Mouse (Mus musculus) heart, embryonic 11.5 days (tissue): ENCODE data around the gene Armc8. TPM values are rescaled to one million over a fixed set of nuclear protein-coding genes. Genes with fewer than 3 reads are reported as not detected.
A peak's percentile ranks its signal among the peaks of the same experiment; 100 is the strongest.

Experiments
- ATAC-seq: fragments of 200-750 bp; cut with Nextera tagmentation; replicated peaks from 2 replicates; pipeline ENCODE4 v1.8.0; 2017; ENCODE audit warnings: moderate library complexity; ENCODE audit not compliant: insufficient number of reproducible peaks, low FRiP score, low TSS enrichment
- H3K27ac ChIP-seq: fragments of 300-500 bp; sonication (generic); 2 replicates; pipeline ENCODE4 v1.5.1; 2014; ENCODE audit warnings: mild to moderate bottlenecking, low read depth, low read length
- H3K27me3 ChIP-seq: fragments of 300-500 bp; sonication (generic); 2 replicates; pipeline ENCODE4 v1.6.1; 2014; ENCODE audit warnings: mild to moderate bottlenecking, low read length, mixed read lengths; ENCODE audit not compliant: control insufficient read depth, insufficient read depth
- H3K36me3 ChIP-seq: fragments of 300-500 bp; sonication (generic); 2 replicates; pipeline ENCODE4 v1.6.1; 2014; ENCODE audit warnings: mild to moderate bottlenecking, low read length, moderate library complexity, mixed read lengths; ENCODE audit not compliant: control insufficient read depth, insufficient read depth
- H3K4me1 ChIP-seq: fragments of 300-500 bp; sonication (generic); 2 replicates; pipeline ENCODE4 v1.6.1; 2014; ENCODE audit warnings: low read length; ENCODE audit not compliant: control insufficient read depth, insufficient read depth
- H3K4me2 ChIP-seq: fragments of 300-500 bp; sonication (generic); 2 replicates; pipeline ENCODE4 v1.6.1; 2014; ENCODE audit warnings: mild to moderate bottlenecking, moderate library complexity
- H3K4me3 ChIP-seq: fragments of 300-500 bp; sonication (generic); 2 replicates; pipeline ENCODE4 v1.5.1; 2014; ENCODE audit warnings: low read depth, low read length
- H3K9ac ChIP-seq: fragments of 300-500 bp; sonication (generic); 2 replicates; pipeline ENCODE4 v1.6.1; 2014; ENCODE audit warnings: mild to moderate bottlenecking, low read depth, low read length, moderate library complexity
- H3K9me3 ChIP-seq: fragments of 300-500 bp; sonication (generic); replicated peaks from 2 replicates; pipeline ENCODE4 v1.6.1; 2016; ENCODE audit warnings: low read length; ENCODE audit not compliant: control insufficient read depth
- whole genome bisulfite sequencing: fragments of 180-500 bp; shearing (Covaris S2); extraction: QIAGEN DNeasy Blood & Tissue Kit; methylation state at CpG from one replicate; pipeline ENCODE4 v1.1.7; 2014; ENCODE audit not compliant: insufficient replicate concordance; 5-methylcytosine and 5-hydroxymethylcytosine counted together
- polyA plus RNA-seq: library from polyadenylated mRNA; unstranded; fragments of >200 nt; fragmentation: Nextera tagmentation; extraction: Ambion mirVana; gene quantifications from 2 replicates; pipeline ENCODE4 v1.2.1, GENCODE M21; 2014

Armc8 gene
- polyA plus RNA-seq, 1 experiment from 2014 or later = 24.4 TPM

DNA sequence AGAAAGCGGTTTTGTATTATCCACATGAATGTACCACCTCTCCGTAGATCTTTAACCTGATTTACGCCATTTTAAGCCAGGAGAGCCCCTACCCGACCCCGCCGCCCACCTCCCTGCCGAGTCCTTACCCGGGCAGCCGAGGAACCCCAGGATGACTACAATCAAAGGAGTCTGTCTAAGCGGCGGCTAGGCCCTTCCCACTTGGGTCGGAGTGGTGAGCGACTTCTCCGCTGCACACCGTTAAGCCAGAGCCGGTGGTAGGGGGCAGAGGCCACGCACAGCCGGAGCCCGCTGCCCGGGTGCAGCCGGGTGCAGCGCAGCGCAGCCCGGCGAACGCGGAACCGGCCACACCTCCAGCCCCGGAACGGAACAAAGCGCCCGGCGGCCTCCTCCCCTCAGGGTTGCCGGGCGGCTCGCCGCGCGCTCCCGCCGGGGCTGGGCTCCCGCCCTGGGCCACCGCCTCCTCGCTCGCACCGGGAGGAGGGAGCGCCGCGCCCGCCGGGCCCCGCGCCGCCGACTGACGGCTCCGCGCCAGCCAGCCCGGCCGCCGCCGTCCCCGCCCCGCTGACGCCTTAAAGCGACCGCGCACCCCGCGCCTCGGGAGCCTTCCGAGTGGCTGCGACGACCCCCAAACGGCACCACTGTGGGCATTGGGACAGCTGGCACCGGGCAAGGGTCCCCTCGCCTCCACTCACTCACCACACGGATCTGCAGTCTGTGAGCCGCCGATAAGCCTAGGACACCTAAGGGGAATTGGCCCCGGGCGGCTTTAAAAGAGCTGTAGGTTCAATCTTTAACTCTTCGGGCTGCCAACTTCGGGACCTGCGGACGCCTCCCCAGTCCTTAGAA, 132.3 kb downstream of the Armc8 start:
- Histone ChIP-seq H3K27ac (no peak overlapping the region), H3K4me2 (peak overlapping the region; percentile 93), H3K36me3 (no peaks in the 10 kb centered on the region), H3K9ac (peak overlapping the region; percentile 79), H3K9me3 (no peaks in the 10 kb centered on the region), H3K27me3 (peaks cover 15% of the 10 kb centered on the region), H3K4me1 (peaks cover 9% of the 10 kb centered on the region), H3K4me3 (peak overlapping the region; percentile 76)
- ATAC-seq = peak; percentile 78
- WGBS = under 1% methylated on average over 67 of the region's 86 CpGs

DNA sequence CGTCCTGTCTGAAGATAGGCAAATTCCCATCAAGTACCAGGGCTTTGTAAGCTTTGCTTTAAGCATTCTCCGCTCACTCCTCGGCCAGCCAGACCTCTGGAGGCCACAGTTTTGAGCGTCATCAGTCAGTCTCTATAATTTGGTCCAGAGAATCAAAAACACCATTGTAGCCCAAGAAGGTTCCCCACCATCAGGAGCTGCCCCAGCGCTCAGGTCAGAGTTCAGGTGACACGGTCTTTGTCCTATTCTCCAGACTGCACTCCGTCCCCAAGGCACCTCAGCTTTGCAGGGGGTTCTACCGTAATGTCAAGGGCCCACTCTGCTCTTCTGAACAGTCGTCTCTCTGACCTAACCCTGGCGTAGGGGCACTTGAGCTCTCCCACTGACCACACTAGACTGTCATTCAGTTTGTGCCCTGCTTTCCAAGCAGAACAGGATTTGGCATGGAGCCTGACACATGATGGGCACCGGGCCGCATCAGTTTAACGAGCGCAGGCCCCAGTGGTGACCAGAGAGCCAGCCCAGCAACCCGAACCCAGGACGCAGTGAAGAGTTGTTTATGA, 133.0 kb downstream of the Armc8 start:
- Histone ChIP-seq H3K4me2 (peak overlapping the region; percentile 93), H3K9me3 (no peaks in the 10 kb centered on the region), H3K36me3 (no peaks in the 10 kb centered on the region), H3K27me3 (peaks cover 15% of the 10 kb centered on the region), H3K4me3 (peak overlapping the region; percentile 76), H3K27ac (no peak overlapping the region), H3K9ac (peak overlapping the region; percentile 79), H3K4me1 (peaks cover 9% of the 10 kb centered on the region)
- WGBS = 23% methylated on average over 16 of the region's 16 CpGs
- peak; percentile 23; the same call in 1 of the 2 replicates for ATAC-seq

DNA sequence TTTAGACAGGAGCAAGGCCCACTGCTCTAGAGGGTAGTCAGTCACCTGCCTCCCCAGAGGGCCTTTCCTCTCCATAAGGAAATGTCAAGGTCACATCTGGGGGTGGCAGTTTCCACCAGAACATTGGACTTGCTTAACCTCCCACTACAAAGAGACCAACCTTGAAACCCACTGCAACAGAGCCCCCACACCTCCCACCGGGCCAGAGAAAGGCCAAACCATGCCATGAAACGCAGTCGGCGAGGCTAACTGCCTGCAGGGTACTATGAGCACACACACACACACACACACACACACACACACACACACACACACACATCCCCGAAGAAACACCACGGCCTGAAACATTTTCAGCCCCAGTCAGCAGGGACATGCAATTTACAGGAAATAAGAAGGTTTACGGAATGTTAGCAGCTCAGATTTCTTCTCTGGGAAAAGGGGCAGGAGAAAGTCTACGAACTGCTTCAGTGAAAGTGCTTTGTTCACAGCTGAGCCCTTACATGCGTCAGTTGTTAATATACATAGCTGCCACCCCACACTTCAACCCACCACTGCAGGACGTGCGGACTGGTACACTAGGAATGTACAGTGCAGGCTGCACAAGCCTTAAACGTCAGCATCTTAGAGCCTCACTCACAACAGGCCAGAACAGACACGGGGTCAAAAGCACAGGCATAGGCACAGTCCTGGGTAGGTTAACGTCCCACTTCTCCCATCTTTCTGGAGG, 133.6 kb downstream of the Armc8 start:
- H3K4me3 ChIP-seq = peak overlapping the region; percentile 76
- ATAC-seq = no peak; the same call in 1 of the 2 replicates
- H3K9ac ChIP-seq = peak overlapping the region; percentile 8; the same call in 1 of the 2 replicates
- H3K9me3 ChIP-seq = no peaks in the 10 kb centered on the region
- peaks cover 15% of the 10 kb centered on the region for H3K27me3 ChIP-seq
- no peaks in the 10 kb centered on the region for H3K36me3 ChIP-seq
- peak overlapping the region; percentile 93 for H3K4me2 ChIP-seq
- 56% methylated on average over 14 of the region's 14 CpGs for WGBS
- H3K4me1 ChIP-seq = peaks cover 9% of the 10 kb centered on the region
- no peak overlapping the region for H3K27ac ChIP-seq

DNA sequence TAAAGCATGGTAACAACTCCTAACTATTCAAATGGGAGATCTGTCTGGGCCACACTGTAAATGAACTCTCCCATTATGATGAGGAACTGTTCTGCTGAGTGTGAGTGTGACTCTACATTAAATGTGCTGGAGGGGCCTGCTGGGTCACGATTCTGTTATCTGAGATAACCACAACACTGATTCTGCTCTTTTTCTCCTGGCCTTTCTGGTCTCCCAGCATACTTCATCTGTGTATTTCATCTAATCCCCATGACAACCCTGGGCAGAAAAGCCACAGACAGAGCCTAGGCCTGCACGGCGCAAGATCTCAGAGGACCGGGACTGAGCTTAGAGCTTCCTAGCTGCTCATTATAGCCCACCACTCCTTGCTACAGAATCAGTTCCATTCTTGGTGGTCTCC, 136.2 kb downstream of the Armc8 start:
- WGBS = 52% methylated on average over 4 of the region's 4 CpGs
- ATAC-seq = no peak
- H3K27me3 ChIP-seq = peaks cover 3% of the 10 kb centered on the region
- no peaks in the 10 kb centered on the region for H3K9me3 ChIP-seq
- no peaks in the 10 kb centered on the region for H3K36me3 ChIP-seq
- no peak overlapping the region for H3K9ac ChIP-seq
- no peak overlapping the region for H3K4me2 ChIP-seq
- no peak overlapping the region for H3K4me3 ChIP-seq
- H3K27ac ChIP-seq = no peak overlapping the region
- peaks cover 9% of the 10 kb centered on the region for H3K4me1 ChIP-seq

DNA sequence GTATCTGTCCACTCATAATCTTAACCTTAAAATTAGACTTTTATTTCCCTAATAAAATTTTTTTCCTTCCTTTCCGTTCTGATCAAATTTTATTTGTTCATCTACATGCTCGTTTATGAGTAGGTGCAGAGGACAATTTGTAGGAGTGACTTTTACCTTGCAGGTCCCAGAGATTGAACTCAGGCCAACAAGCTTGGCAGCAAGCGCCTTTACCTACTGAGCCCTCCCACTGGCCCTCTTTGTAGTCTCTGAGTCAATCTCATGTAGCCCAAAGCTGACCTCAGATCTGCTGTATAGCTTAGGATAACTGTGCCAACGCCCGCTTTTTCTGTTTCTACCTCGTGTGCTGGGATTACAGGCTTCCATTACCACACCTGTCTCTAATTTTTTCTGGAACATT, 136.7 kb downstream of the Armc8 start:
- no peak overlapping the region for H3K4me2 ChIP-seq
- no peak overlapping the region for H3K27ac ChIP-seq
- H3K27me3 ChIP-seq = 0 out of 2 replicates have a peak, but pooled peaks cover 2% of the 10 kb centered on the region
- WGBS = 78% methylated on average over 6 of the region's 6 CpGs
- H3K9ac ChIP-seq = no peak overlapping the region
- no peak for ATAC-seq
- H3K4me3 ChIP-seq = no peak overlapping the region
- no peaks in the 10 kb centered on the region for H3K9me3 ChIP-seq
- H3K4me1 ChIP-seq = peaks cover 9% of the 10 kb centered on the region
- no peaks in the 10 kb centered on the region for H3K36me3 ChIP-seq

DNA sequence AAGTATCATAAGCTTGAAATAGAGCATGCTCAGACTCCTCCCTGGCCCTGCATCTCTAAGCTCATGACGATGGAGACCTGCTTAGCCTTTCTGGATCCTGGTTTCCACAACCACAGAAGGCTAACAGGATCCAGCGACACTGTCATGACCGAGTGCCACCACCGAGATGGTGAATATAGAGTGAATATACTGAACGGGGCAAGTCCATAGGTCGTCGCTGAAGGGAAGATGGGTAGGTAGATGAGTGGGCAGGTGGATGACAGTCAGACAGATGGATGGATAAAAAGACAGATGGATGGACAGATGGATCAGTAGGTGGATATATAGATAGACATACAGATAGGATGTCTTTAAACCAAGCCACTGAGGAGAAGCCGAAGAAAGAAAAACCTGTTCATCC, 137.4 kb downstream of the Armc8 start:
- 0 out of 2 replicates have a peak, but pooled peaks cover 2% of the 10 kb centered on the region for H3K27me3 ChIP-seq
- no peak overlapping the region for H3K4me3 ChIP-seq
- H3K36me3 ChIP-seq = no peaks in the 10 kb centered on the region
- ATAC-seq = no peak
- no peak overlapping the region for H3K27ac ChIP-seq
- WGBS = 90% methylated on average over 8 of the region's 8 CpGs
- H3K4me1 ChIP-seq = peaks cover 9% of the 10 kb centered on the region
- H3K9ac ChIP-seq = no peak overlapping the region
- H3K9me3 ChIP-seq = no peaks in the 10 kb centered on the region
- no peak overlapping the region for H3K4me2 ChIP-seq

DNA sequence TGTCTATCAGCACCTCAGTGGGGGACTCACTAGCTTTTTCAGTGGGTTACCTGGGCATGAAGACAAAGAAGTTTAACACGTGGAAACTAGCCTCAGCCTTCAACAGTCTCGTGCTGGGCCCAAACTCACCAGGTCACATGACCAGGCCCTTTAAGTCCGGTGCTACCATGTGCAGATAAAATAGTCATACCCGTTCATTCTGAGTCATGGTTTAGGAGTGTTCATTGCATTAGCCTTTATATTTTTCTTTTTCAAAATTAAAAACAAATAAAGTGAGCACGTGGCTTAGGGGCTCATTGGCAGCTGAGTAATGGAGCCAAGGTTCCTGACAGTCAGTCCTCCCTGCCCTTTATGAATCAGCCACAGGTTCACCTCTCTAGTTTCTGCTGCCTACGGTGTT, 137.9 kb downstream of the Armc8 start:
- H3K4me2 ChIP-seq = no peak overlapping the region
- no peaks in the 10 kb centered on the region for H3K36me3 ChIP-seq
- H3K27ac ChIP-seq = no peak overlapping the region
- WGBS = 70% methylated on average over 6 of the region's 6 CpGs
- no peak overlapping the region for H3K4me3 ChIP-seq
- peaks cover 8% of the 10 kb centered on the region for H3K4me1 ChIP-seq
- H3K9ac ChIP-seq = no peak overlapping the region
- no peak for ATAC-seq
- H3K9me3 ChIP-seq = no peaks in the 10 kb centered on the region
- 0 out of 2 replicates have a peak, but pooled peaks cover 2% of the 10 kb centered on the region for H3K27me3 ChIP-seq

DNA sequence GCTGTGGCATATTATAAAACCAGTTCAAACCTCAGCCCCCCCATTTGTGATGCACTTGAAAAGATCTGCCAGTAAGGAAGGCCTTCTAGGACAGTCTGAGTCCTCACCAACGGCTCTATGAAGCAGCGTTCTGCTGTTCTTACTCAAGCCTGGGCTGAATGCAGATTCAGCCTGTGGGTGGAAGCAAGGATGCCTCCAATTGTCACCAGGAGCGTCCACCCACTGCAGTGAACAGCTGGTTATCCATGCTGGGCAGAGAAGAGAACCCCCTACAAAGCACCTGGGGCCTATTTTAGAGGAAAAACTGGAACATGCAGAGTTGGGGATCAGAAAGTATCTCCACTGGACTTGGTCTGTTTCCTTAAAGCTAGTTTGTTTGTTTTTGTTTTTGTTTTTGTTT, 138.9 kb downstream of the Armc8 start:
- no peak for ATAC-seq
- Histone ChIP-seq H3K27me3 (no peaks in the 10 kb centered on the region), H3K27ac (no peak overlapping the region), H3K4me3 (no peak overlapping the region), H3K9ac (no peak overlapping the region), H3K9me3 (no peaks in the 10 kb centered on the region), H3K36me3 (no peaks in the 10 kb centered on the region), H3K4me2 (no peak overlapping the region), H3K4me1 (no peaks in the 10 kb centered on the region)
- WGBS = 80% methylated on average over 3 of the region's 3 CpGs
